Mouse (Mus musculus) small intestine, adult 2 months (tissue): ENCODE data around the gene Ythdf1. TPM values are rescaled to one million over a fixed set of nuclear protein-coding genes. Genes with fewer than 3 reads are reported as not detected.

Experiments used
- H3K27ac ChIP-seq: fragments of 200-500 bp; 2 replicates; pipeline ENCODE4 v1.5.1; 2012; ENCODE audit warnings: low read depth, low read length, control low read depth, inconsistent platforms; ENCODE audit not compliant: insufficient read depth
- H3K27me3 ChIP-seq: fragments of 200-500 bp; 2 replicates; pipeline ENCODE4 v1.6.1; 2012; ENCODE audit warnings: mild to moderate bottlenecking, moderate library complexity, low read length, inconsistent platforms; ENCODE audit not compliant: control insufficient read depth, insufficient read depth
- H3K36me3 ChIP-seq: fragments of 200-500 bp; 2 replicates; pipeline ENCODE4 v1.6.1; 2012; ENCODE audit warnings: mild to moderate bottlenecking, low read length, control low read depth, inconsistent platforms; ENCODE audit not compliant: control insufficient read depth, insufficient read depth
- H3K4me1 ChIP-seq: fragments of 200-500 bp; 2 replicates; pipeline ENCODE4 v1.6.1; 2012; ENCODE audit warnings: low read length, inconsistent platforms, mixed read lengths; ENCODE audit not compliant: control insufficient read depth, insufficient read depth, insufficient read length
- H3K4me3 ChIP-seq: fragments of 200-500 bp; 2 replicates; pipeline ENCODE4 v1.5.1; 2012; ENCODE audit warnings: low read depth, mild to moderate bottlenecking, control low read depth, inconsistent platforms, low read length, moderate library complexity
- CTCF ChIP-seq: fragments of 200-500 bp; IDR thresholded peaks from 2 replicates; pipeline ENCODE4 v1.5.1; 2012; ENCODE audit warnings: low read depth, mild to moderate bottlenecking, control low read depth, inconsistent platforms, low read length, moderate library complexity, mixed read lengths; ENCODE audit not compliant: insufficient replicate concordance, insufficient read length; ENCODE audit errors: extremely low read depth
- POLR2A ChIP-seq: fragments of 200-500 bp; IDR thresholded peaks from 2 replicates; pipeline ENCODE4 v1.6.1; 2012; ENCODE audit warnings: low read depth, mild to moderate bottlenecking, control low read depth, inconsistent platforms, low read length, moderate library complexity
- WGBS: fragments of 180-500 bp; shearing (Covaris S2); methylation state at CpG from one replicate; pipeline ENCODE4 v1.1.7; 2018; 5-methylcytosine and 5-hydroxymethylcytosine counted together
- polyA plus RNA-seq: library from polyadenylated mRNA; depleted of rRNA; stranded (reverse); fragments of >200 nt; gene quantifications from 2 replicates; pipeline ENCODE4 v1.2.3, GENCODE M21; 2012

Ythdf1 gene
- polyA plus RNA-seq, 1 experiment: 12.0 TPM

DNA sequence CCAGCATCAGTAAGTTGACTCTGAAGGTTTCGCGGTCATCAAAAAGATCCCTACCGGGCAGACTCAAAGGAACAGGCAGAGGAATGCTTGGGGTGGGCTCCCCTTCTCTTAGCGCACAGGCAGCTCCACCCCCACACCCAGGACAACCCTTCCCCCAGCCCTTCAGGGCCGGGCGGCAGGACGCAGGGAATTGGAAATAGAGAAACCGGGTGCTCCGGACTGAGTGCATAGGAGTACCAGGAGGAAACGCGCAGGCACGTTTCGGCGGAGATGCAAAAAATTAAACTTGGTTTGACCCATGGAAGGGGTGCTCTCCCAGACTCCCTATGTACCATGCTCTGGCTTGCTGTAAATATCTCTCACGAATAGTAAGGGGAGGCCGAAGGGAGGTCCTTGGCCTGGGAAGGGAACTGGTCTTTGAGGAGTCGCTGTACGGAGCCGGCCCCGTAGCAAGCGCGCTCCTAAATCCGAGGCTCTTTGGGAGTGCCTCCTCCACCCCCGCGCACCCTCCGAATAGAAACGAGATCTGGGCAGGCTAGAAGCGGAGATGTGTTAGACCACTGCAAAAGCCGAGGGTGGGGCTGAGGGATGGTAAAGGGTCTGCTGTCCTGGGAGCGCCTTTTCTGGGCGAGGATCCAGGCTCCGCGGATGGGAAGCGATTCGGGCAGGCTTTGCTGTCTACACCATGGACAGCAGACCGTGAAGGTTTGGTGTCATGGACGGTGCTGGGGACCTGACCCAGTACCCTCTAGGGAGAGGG, 29.5 kb downstream of the Ythdf1 start:
- Histone ChIP-seq H3K36me3 (no peaks in the 10 kb centered on the region), H3K27me3 (peaks cover 52% of the 10 kb centered on the region), H3K27ac (no peak overlapping the region), H3K4me1 (peaks cover 3% of the 10 kb centered on the region), H3K4me3 (no peak overlapping the region)
- 3% methylated on average over 37 of the region's 37 CpGs for WGBS
- TF ChIP-seq CTCF (no peak), POLR2A (no peak)

DNA sequence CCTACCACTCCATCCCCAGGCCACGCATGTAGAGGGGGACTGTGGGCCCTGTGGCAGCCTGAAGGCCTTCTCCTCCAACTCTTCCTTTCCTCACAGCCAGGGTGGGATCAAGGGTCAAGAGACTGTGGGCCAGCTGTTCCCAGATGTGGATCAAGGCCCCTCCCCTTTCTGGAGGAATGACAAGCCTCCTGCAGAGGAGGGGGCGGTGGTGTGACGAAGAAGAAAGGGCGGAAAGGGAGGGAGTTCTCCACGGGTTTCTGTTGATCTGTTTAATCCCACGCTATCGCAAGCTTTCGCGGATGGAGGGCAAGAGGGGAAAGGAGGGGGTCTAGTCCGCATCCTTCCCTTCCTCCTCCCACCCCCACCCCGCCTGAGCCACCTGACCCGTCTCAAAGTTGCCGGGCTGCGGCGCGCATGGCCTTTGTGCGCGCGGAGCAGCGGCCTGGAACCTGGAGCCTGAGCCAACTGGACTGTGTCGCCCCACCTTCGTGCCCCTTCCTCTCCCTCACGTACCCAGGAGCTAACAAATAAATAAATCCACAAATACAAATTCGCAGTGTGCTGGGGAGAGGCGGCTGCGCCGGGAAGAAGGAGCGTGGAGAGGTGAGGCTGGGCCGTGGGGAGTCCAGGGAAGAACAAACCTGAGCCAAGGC, 30.2 kb downstream of the Ythdf1 start:
- 5% methylated on average over 29 of the region's 29 CpGs for WGBS
- no peak overlapping the region for H3K4me3 ChIP-seq
- TF ChIP-seq CTCF: no peak
- no peak for TF ChIP-seq POLR2A
- peaks cover 54% of the 10 kb centered on the region for H3K27me3 ChIP-seq
- H3K27ac ChIP-seq: no peak overlapping the region
- no peaks in the 10 kb centered on the region for H3K36me3 ChIP-seq
- peaks cover 3% of the 10 kb centered on the region for H3K4me1 ChIP-seq

DNA sequence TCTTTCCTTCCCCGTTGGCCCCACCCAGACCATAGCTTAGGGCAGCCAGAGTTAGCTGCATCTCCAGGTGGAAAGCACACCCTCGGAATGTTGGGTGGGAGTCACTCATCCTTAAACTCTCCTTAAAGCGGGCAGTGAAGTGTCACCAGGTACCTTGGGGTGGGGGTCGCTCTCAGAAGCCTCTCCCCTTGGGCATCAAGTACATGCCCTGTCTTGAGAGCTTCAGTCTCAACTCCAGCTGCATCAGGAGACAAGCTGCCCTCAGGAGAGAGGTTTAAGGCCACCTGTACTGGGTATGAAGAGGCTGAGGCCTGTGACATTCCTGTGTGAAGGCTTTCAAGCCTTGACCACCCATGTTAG, 30.8 kb downstream of the Ythdf1 start:
- TF ChIP-seq POLR2A (no peak), CTCF (no peak)
- H3K27ac ChIP-seq: no peak overlapping the region
- peaks cover 3% of the 10 kb centered on the region for H3K4me1 ChIP-seq
- H3K36me3 ChIP-seq: no peaks in the 10 kb centered on the region
- 16% methylated on average over 4 of the region's 4 CpGs for WGBS
- H3K4me3 ChIP-seq: no peak overlapping the region
- peaks cover 54% of the 10 kb centered on the region for H3K27me3 ChIP-seq

DNA sequence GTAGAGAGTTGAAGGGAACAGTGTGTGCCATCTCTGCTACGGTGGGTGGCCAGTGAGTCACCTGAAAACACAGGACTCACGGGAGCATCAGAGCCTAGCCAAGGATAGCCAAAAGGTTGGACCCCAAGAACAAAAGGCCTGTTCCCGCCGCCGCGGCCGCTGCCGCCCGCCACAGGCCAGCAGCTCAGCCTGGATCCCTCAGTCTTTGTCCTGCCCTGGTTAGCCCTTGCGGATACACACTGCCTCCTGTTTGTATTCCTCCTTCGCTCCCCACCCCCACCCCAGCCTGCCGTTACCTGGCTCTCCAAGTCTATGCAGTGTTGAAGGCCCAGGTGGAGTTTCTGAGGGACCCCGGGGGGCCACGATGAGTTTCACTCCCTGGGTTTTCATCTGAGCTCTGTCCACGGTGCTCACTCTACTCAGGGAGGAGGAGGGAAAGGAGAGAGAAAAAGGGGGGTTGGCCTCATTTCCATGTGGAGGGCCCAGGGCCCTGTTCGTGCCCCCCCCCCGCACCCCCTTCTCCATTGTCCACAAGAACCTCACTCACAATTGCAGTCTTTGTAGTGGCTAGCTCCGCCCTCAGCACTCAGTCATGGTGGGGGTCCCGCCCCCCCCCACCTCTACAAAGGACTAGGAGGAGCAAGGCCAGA, 31.4 kb downstream of the Ythdf1 start:
- Histone ChIP-seq H3K4me3 (no peak overlapping the region), H3K27ac (no peak overlapping the region), H3K27me3 (peaks cover 49% of the 10 kb centered on the region), H3K36me3 (no peaks in the 10 kb centered on the region), H3K4me1 (peaks cover 3% of the 10 kb centered on the region)
- 14% methylated on average over 19 of the region's 19 CpGs for WGBS
- TF ChIP-seq CTCF (no peak), POLR2A (no peak)

DNA sequence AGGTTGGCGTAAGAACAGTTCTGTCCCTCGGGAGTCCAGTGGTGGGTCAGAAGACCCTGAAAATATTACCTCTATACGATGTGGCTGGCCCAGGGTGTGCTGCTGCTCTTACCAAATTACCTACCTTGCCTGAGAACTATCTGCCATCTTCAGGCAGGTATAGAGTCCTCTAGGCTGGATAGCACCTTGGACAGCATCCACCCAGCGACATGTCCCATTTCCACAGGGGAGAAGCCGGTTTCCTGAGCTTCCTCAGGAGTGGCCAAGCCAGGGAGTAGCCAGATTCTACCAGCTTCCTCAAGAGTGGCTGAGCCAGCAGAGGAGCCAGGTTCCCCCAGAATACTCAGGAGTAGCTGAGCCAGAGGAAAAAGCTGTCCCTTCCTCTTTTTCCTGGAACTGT, 35.5 kb downstream of the Ythdf1 start:
- H3K27me3 ChIP-seq: peaks cover 10% of the 10 kb centered on the region; the same call in 1 of the 2 replicates
- no peaks in the 10 kb centered on the region for H3K4me1 ChIP-seq
- H3K36me3 ChIP-seq: no peaks in the 10 kb centered on the region
- H3K4me3 ChIP-seq: no peak overlapping the region
- H3K27ac ChIP-seq: no peak overlapping the region
- TF ChIP-seq CTCF: no peak
- TF ChIP-seq POLR2A: no peak
- WGBS: 42% methylated on average over 5 of the region's 5 CpGs

DNA sequence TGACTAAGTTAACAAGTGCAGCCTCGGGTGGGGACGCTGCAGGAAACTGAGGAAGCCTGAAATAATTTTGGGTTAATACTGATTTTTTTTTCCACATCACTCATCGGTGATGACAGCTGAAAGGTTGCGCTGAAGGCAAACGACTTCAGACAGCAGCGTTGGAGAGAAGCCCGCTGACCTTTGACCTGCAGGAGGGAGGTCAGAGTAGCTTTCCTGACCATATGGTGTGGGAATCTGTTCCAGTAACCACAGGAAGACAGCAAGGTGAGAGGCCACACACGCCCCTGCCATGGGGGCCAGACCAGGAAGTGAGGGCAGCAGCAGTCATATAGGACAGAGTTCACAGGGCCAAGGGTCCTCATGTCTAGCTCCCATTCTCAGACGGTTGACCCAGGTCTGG, 39.5 kb downstream of the Ythdf1 start:
- H3K27me3 ChIP-seq: peaks cover 3% of the 10 kb centered on the region; the same call in 1 of the 2 replicates
- no peak for TF ChIP-seq POLR2A
- TF ChIP-seq CTCF: no peak
- H3K27ac ChIP-seq: no peak overlapping the region
- no peaks in the 10 kb centered on the region for H3K4me1 ChIP-seq
- 42% methylated on average over 9 of the region's 9 CpGs for WGBS
- H3K4me3 ChIP-seq: no peak overlapping the region
- H3K36me3 ChIP-seq: no peaks in the 10 kb centered on the region
